Mouse (Mus musculus) cerebral cortex, adult 2 months (tissue): ENCODE measurements around the gene Krt84.

ENCODE experiments used
- whole genome bisulfite sequencing: fragments of 180-500 bp; shearing (Covaris S2); methylation state at CpG from one replicate; pipeline ENCODE4 v1.1.7; 2018; 5-methylcytosine and 5-hydroxymethylcytosine counted together

Krt84 gene

GRCm38 (mm10) chr15:101495266-101495665, 37.4 kb downstream of the Krt84 start:
- 94% methylated on average over 8 of the region's 8 CpGs for WGBS

- WGBS, result 62% methylated on average over 1 of the region's 1 CpGs
Observed at GRCm38 (mm10) chr15:101494203-101494602, 38.4 kb downstream of the Krt84 start.

- 97% methylated on average over 6 of the region's 6 CpGs for WGBS
Observed at GRCm38 (mm10) chr15:101493713-101494112, 38.9 kb downstream of the Krt84 start.

- 71% methylated on average over 8 of the region's 8 CpGs for whole genome bisulfite sequencing
Observed at GRCm38 (mm10) chr15:101492718-101493117, 39.9 kb downstream of the Krt84 start.

GRCm38 (mm10) chr15:101491431-101491830, 41.2 kb downstream of the Krt84 start, which contains the start of gene Krt83:
TSS of gene Krt83 (minus strand) at chr15:101491512.
- WGBS, result 52% methylated on average over 6 of the region's 6 CpGs

GRCm38 (mm10) chr15:101485911-101486635, 46.5 kb downstream of the Krt84 start:
- WGBS, result 53% methylated on average over 11 of the region's 11 CpGs

GRCm38 (mm10) chr15:101484939-101485338, 47.7 kb downstream of the Krt84 start:
- WGBS, result 96% methylated on average over 1 of the region's 1 CpGs

- 80% methylated on average over 1 of the region's 1 CpGs for WGBS
Observed at GRCm38 (mm10) chr15:101483646-101484045, 49.0 kb downstream of the Krt84 start.

- 69% methylated on average over 4 of the region's 4 CpGs for WGBS
Observed at GRCm38 (mm10) chr15:101482056-101482455, 50.6 kb downstream of the Krt84 start.

- 40% methylated on average over 11 of the region's 11 CpGs for WGBS
Observed at GRCm38 (mm10) chr15:101479666-101480060, 53.0 kb downstream of the Krt84 start.

- WGBS, result 8% methylated on average over 31 of the region's 31 CpGs
Observed at GRCm38 (mm10) chr15:101479007-101479665, 53.5 kb downstream of the Krt84 start.
